Mouse (Mus musculus): Measurements from ENCODE around the gene Smim11.

Smim11 gene

GRCm38 (mm10) chr16:92300649-92301411 lies at the start of gene Smim11:
Smim11 (plus strand) TSS chr16:92301286.
- DNase-seq (ENCODE audit: low spot score), result peak; percentile 97

GRCm38 (mm10) chr16:92254316-92254715 lies 46.8 kb upstream of the Smim11 start:
- no peak for DNase-seq (ENCODE audit: low spot score)

- peak; percentile 90 for DNase-seq (ENCODE audit: low spot score)
Observed at GRCm38 (mm10) chr16:92267861-92268260, 33.2 kb upstream of the Smim11 start.

- no peak for DNase-seq (ENCODE audit: low spot score)
Observed at GRCm38 (mm10) chr16:92274516-92274915, 26.6 kb upstream of the Smim11 start.

- DNase-seq (ENCODE audit: low spot score), result peak; percentile 41
Observed at GRCm38 (mm10) chr16:92275526-92275925, 25.6 kb upstream of the Smim11 start.

- no peak for DNase-seq (ENCODE audit: low spot score)
Observed at GRCm38 (mm10) chr16:92282671-92283070, 18.4 kb upstream of the Smim11 start.

- no peak for DNase-seq (ENCODE audit: low spot score)
Observed at GRCm38 (mm10) chr16:92285068-92285467, 16.0 kb upstream of the Smim11 start.

GRCm38 (mm10) chr16:92286609-92287008 lies 14.5 kb upstream of the Smim11 start:
- peak; percentile 83 for DNase-seq (ENCODE audit: low spot score)

- no peak for DNase-seq (ENCODE audit: low spot score)
Observed at GRCm38 (mm10) chr16:92288778-92289177, 12.3 kb upstream of the Smim11 start.

- no peak for DNase-seq (ENCODE audit: low spot score)
Observed at GRCm38 (mm10) chr16:92290045-92290444, 11.0 kb upstream of the Smim11 start.

GRCm38 (mm10) chr16:92292101-92292500 lies 9.0 kb upstream of the Smim11 start, which contains the start of gene Kcne2:
Kcne2 (plus strand) TSS chr16:92292389.
- DNase-seq (ENCODE audit: low spot score), result peak; percentile 48

GRCm38 (mm10) chr16:92294267-92294970 lies 6.7 kb upstream of the Smim11 start:
- peak; percentile 61 for DNase-seq (ENCODE audit: low spot score)

- no peak for DNase-seq (ENCODE audit: low spot score)
Observed at GRCm38 (mm10) chr16:92295328-92295727, 5.8 kb upstream of the Smim11 start.

- DNase-seq (ENCODE audit: low spot score), result peak; percentile 17
Observed at GRCm38 (mm10) chr16:92301412-92301806, 323 bp downstream of the Smim11 start.

GRCm38 (mm10) chr16:92301989-92302388 lies 903 bp downstream of the Smim11 start:
- no peak for DNase-seq (ENCODE audit: low spot score)

- no peak for DNase-seq (ENCODE audit: low spot score)
Observed at GRCm38 (mm10) chr16:92302506-92302905, 1.4 kb downstream of the Smim11 start.

GRCm38 (mm10) chr16:92305519-92305918 lies 4.4 kb downstream of the Smim11 start:
- no peak for DNase-seq (ENCODE audit: low spot score)

- DNase-seq (ENCODE audit: low spot score), result no peak
Observed at GRCm38 (mm10) chr16:92307947-92308346, 6.9 kb downstream of the Smim11 start.

- no peak for DNase-seq (ENCODE audit: low spot score)
Observed at GRCm38 (mm10) chr16:92309126-92309525, 8.0 kb downstream of the Smim11 start.

GRCm38 (mm10) chr16:92313953-92314741 lies 13.1 kb downstream of the Smim11 start:
- DNase-seq (ENCODE audit: low spot score), result peak; percentile 35

GRCm38 (mm10) chr16:92316049-92316738 lies 15.1 kb downstream of the Smim11 start:
- DNase-seq (ENCODE audit: low spot score), result no peak
